Mouse (Mus musculus): Measurements from ENCODE around the gene Tor2a.

GRCm38 (mm10) chr2:32749082-32749481 is 8.0 kb upstream of the Tor2a start:
- TF ChIP-seq CTCF (IDR thresholded peaks at IDR 0.05; ENCODE audit: low read depth, low read length): no peak
- no peak for TF ChIP-seq GATA1 (IDR thresholded peaks at IDR 0.05; ENCODE audit: borderline replicate concordance, low read length)

Data from G1E (cell line).